Mouse (Mus musculus) midbrain, embryonic 14.5 days (tissue): Measurements from ENCODE around the gene Tnfrsf21. TPM values are rescaled to one million over a fixed set of nuclear protein-coding genes. Genes with fewer than 3 reads are reported as not detected.

Experiments used
- ATAC-seq: fragments of 200-750 bp; cut with Nextera tagmentation; 2 replicates; pipeline ENCODE4 v1.8.0; 2017; ENCODE audit warnings: moderate number of reproducible peaks, moderate library complexity; ENCODE audit not compliant: low FRiP score, low TSS enrichment
- DNase-seq: peaks from one replicate; pipeline ENCODE4 v3.0.0-alpha.2; 2015
- H3K27ac ChIP-seq: fragments of 300-500 bp; sonication (generic); replicated peaks from 2 replicates; pipeline ENCODE4 v1.5.1; 2014; ENCODE audit warnings: mild to moderate bottlenecking, low read depth, low read length, moderate library complexity
- H3K27me3 ChIP-seq: fragments of 300-500 bp; sonication (generic); 2 replicates; pipeline ENCODE4 v1.6.1; 2014; ENCODE audit warnings: low read length, control low read depth, mixed read lengths; ENCODE audit not compliant: control insufficient read depth, insufficient read depth
- H3K36me3 ChIP-seq: fragments of 300-500 bp; sonication (generic); 2 replicates; pipeline ENCODE4 v1.6.1; 2014; ENCODE audit warnings: low read length, control low read depth; ENCODE audit not compliant: control insufficient read depth, insufficient read depth
- H3K4me1 ChIP-seq: fragments of 300-500 bp; sonication (generic); 2 replicates; pipeline ENCODE4 v1.6.1; 2014; ENCODE audit warnings: mild to moderate bottlenecking, antibody characterized with exemption, low read length, control low read depth; ENCODE audit not compliant: control insufficient read depth, insufficient read depth
- H3K4me2 ChIP-seq: fragments of 300-500 bp; sonication (generic); 2 replicates; pipeline ENCODE4 v1.6.1; 2014; ENCODE audit warnings: mild to moderate bottlenecking, low read length, moderate library complexity
- H3K4me3 ChIP-seq: fragments of 300-500 bp; sonication (generic); replicated peaks from 2 replicates; pipeline ENCODE4 v1.5.1; 2014; ENCODE audit warnings: low read depth, low read length
- H3K9ac ChIP-seq: fragments of 300-500 bp; sonication (generic); replicated peaks from 2 replicates; pipeline ENCODE4 v1.6.1; 2014; ENCODE audit warnings: mild to moderate bottlenecking, low read length, moderate library complexity
- H3K9me3 ChIP-seq: fragments of 300-500 bp; sonication (generic); 2 replicates; pipeline ENCODE4 v1.6.1; 2016; ENCODE audit warnings: low read length, control low read depth, mixed read lengths; ENCODE audit not compliant: control insufficient read depth
- WGBS: fragments of 180-500 bp; shearing (Covaris S2); extraction: QIAGEN DNeasy Blood & Tissue Kit; methylation state at CpG from one replicate; pipeline ENCODE4 v1.1.7; 2014; 5-methylcytosine and 5-hydroxymethylcytosine counted together
- polyA plus RNA-seq: library from polyadenylated mRNA; unstranded; fragments of >200 nt; fragmentation: Nextera tagmentation; extraction: Ambion mirVana; gene quantifications from 2 replicates; pipeline ENCODE4 v1.2.1, GENCODE M21; 2014

The Tnfrsf21 gene
- polyA plus RNA-seq, 1 experiment from 2014 or later: 63.2 TPM

DNA sequence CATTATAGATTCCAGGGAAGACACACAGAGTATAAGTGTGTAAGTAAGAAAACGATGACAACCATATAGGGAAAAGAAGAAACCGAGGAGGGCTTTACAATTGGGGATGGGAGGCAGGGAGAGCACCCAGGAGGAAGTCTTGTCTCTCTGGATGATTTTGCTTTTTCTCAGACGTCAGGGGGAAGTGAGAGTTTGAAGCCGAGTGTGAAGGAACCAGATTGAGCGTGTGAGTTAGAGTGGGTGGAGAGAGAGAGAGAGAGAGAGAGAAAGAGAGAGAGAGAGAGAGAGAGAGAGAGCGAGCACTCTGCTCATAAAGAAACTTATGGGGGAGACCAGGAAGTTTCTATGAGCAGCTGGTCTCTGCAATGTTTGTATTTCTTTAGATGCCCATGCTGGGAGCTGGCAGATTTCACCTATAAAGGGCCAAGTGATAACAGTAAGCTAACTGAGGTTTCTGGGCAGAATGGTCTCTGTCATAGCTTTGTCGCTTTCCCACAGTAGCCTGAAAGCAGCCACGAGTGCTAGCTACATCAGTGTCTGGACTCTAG, 16.2 kb downstream of the Tnfrsf21 start:
- Histone ChIP-seq H3K27ac (no peak overlapping the region), H3K4me3 (no peak overlapping the region), H3K9ac (no peak overlapping the region), H3K36me3 (peaks cover 3% of the 10 kb centered on the region), H3K4me2 (no peak overlapping the region), H3K27me3 (no peaks in the 10 kb centered on the region), H3K4me1 (no peaks in the 10 kb centered on the region), H3K9me3 (no peaks in the 10 kb centered on the region)
- 93% methylated on average over 8 of the region's 8 CpGs for WGBS
- DNase-seq (no peak), ATAC-seq (no peak)

DNA sequence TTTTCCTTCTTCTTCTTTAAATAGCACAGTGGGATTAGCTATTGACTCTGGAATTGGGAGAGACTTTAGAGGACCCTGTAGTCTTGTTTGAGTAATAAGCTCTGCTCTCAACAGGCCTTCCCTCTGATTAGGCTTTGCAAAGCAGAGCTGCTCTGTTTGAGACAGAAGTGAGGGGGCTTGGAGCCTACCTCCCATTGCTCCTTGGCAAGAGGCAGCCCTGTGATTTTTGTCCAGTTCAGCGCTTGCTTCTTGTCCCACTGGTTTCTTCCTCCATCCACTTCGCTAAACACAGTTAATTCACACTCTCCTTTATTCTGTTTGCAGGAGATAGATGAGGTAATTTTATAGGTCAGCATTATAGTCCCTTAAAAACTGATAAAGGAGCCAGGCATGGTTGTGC, 19.0 kb downstream of the Tnfrsf21 start:
- WGBS: 90% methylated on average over 2 of the region's 2 CpGs
- ATAC-seq (no peak), DNase-seq (no peak)
- Histone ChIP-seq H3K9me3 (no peaks in the 10 kb centered on the region), H3K4me2 (no peak overlapping the region), H3K4me1 (no peaks in the 10 kb centered on the region), H3K27me3 (no peaks in the 10 kb centered on the region), H3K36me3 (peaks cover 31% of the 10 kb centered on the region), H3K9ac (no peak overlapping the region), H3K4me3 (no peak overlapping the region), H3K27ac (no peak overlapping the region)

DNA sequence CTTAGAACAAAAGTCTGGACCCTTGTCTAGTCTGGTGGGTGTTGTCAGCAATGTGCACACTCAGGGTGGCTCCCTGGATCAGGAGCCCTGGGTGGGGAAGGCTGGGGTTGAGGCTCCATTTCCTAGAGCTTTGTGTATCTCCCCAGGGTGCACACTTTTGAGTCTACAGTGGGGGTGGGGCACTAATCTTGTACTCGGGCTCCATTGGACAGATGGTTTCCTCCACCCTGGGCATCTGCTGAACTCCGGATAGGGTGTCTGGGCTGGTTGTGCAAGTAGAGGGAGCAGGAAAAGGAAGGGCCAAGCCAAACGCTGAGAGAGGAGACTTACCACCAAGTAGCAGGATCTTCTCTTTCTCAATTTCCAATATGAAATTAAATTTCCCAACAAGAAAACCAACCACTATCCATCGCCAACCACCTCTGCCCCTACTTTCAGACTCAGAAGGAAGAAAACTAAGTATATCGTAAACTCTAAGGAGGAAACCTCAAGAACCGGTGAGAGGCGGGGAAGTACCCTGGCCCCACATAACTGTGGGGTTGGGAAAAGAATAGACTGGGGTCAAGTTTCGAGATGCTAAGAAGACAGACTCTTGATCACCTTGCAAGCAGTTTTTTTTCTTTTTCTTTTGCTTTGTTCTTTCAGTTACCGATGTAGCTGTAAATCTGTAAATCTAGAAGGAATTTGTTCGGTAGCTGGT, 19.9 kb downstream of the Tnfrsf21 start:
- Histone ChIP-seq H3K27ac (no peak overlapping the region), H3K9ac (no peak overlapping the region), H3K4me3 (no peak overlapping the region), H3K27me3 (no peaks in the 10 kb centered on the region), H3K4me2 (no peak overlapping the region), H3K36me3 (peaks cover 35% of the 10 kb centered on the region), H3K4me1 (no peaks in the 10 kb centered on the region), H3K9me3 (no peaks in the 10 kb centered on the region)
- peak; percentile 4 for DNase-seq
- 89% methylated on average over 10 of the region's 10 CpGs for WGBS
- no peak for ATAC-seq

DNA sequence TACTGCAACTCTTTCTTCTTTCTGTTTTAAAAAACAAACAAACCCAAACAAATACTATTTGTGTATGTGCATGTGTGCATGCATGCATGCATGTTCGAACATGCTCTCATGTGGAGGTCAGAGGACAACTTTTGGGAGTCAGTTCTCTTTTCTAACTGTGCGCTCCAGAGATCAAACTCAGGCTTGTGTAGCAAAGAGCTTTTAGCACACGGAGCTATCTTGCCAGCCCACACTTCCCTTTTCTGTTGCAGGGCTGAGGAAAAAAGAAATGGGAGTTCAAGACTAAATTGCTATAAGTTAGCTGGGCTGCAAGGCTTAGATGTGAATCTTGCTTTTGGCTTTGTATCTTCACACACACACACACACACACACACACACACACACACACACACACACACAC, 24.2 kb downstream of the Tnfrsf21 start:
- no peak overlapping the region for H3K27ac ChIP-seq
- H3K9ac ChIP-seq: no peak overlapping the region
- ATAC-seq (no peak), DNase-seq (no peak)
- H3K27me3 ChIP-seq: no peaks in the 10 kb centered on the region
- H3K4me1 ChIP-seq: no peaks in the 10 kb centered on the region
- no peak overlapping the region for H3K4me3 ChIP-seq
- H3K9me3 ChIP-seq: no peaks in the 10 kb centered on the region
- H3K4me2 ChIP-seq: no peak overlapping the region
- WGBS: 86% methylated on average over 3 of the region's 3 CpGs
- peaks cover 61% of the 10 kb centered on the region for H3K36me3 ChIP-seq

DNA sequence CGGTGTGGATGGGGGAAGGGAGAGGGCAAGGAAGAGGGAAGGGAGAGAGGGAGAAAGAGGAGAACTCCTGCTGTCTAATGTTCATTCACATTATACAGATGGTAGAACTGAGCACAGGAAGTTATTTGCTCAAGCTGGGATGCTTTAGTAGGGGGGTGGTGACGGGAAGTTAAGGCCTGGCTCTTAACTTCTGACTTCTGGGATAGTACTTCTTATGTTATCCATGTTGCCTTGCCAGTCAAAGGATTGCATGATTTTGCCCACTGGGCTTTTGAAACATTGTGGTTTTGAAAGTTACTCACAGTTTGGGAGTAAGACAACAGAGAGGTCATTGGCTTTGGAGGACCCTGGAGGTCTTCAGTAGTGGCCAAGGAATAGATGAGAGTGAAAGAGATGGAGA, 34.3 kb downstream of the Tnfrsf21 start:
- H3K9ac ChIP-seq: no peak overlapping the region
- 0 out of 2 replicates have a peak, but pooled peaks cover 2% of the 10 kb centered on the region for H3K36me3 ChIP-seq
- no peak overlapping the region for H3K4me3 ChIP-seq
- H3K27me3 ChIP-seq: no peaks in the 10 kb centered on the region
- ATAC-seq (no peak), DNase-seq (no peak)
- no peak overlapping the region for H3K4me2 ChIP-seq
- no peak overlapping the region for H3K27ac ChIP-seq
- H3K9me3 ChIP-seq: no peaks in the 10 kb centered on the region
- H3K4me1 ChIP-seq: no peaks in the 10 kb centered on the region
- WGBS: 93% methylated on average over 2 of the region's 2 CpGs

DNA sequence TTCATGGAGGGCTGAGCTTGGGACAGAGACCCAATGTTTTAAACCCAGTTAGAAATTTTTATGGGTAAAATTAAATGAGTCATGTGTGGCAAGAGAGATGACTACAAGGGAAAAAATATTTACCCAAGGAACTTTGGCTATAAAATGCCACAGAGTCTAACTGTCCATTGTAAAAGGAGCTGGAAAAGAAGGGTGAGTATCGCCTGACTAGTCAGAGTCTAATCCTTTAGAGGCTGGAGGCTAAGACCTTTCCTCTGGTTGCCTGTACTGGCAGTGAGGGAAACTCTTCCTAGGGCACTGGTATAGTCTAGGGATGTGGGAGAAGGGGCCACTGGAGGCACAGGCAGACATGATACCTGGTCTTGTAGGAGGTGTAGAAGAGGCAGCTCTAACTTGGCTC, 36.4 kb downstream of the Tnfrsf21 start:
- H3K36me3 ChIP-seq: 0 out of 2 replicates have a peak, but pooled peaks cover 2% of the 10 kb centered on the region
- H3K9ac ChIP-seq: no peak overlapping the region
- no peaks in the 10 kb centered on the region for H3K4me1 ChIP-seq
- H3K27me3 ChIP-seq: no peaks in the 10 kb centered on the region
- no peak for DNase-seq
- no peaks in the 10 kb centered on the region for H3K9me3 ChIP-seq
- ATAC-seq: no peak
- H3K4me2 ChIP-seq: no peak overlapping the region
- 89% methylated on average over 1 of the region's 1 CpGs for WGBS
- H3K27ac ChIP-seq: no peak overlapping the region
- H3K4me3 ChIP-seq: no peak overlapping the region

DNA sequence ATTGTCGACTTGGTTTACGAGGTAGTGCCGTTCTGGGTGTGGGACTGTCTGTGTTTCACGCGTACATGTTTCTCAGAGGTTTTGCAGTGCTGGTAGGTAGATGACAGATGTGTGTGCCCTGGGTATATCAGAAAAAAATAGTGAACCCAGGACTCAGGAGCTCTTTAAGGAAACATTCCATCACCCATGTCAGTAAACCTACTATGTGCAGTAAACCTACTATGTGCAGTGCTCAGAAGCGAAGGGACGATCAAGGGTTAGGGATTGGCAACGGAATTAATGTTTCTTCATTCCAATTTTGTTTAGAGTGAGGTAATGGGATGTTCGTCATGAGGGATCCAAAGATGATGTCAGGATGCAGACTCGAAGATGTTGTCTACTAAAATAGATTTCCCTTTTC, 37.6 kb downstream of the Tnfrsf21 start:
- Histone ChIP-seq H3K9me3 (no peaks in the 10 kb centered on the region), H3K27me3 (no peaks in the 10 kb centered on the region), H3K9ac (no peak overlapping the region), H3K4me3 (no peak overlapping the region), H3K36me3 (0 out of 2 replicates have a peak, but pooled peaks cover 2% of the 10 kb centered on the region), H3K4me1 (no peaks in the 10 kb centered on the region), H3K4me2 (no peak overlapping the region), H3K27ac (no peak overlapping the region)
- DNase-seq: no peak
- no peak for ATAC-seq
- 95% methylated on average over 10 of the region's 10 CpGs for WGBS

DNA sequence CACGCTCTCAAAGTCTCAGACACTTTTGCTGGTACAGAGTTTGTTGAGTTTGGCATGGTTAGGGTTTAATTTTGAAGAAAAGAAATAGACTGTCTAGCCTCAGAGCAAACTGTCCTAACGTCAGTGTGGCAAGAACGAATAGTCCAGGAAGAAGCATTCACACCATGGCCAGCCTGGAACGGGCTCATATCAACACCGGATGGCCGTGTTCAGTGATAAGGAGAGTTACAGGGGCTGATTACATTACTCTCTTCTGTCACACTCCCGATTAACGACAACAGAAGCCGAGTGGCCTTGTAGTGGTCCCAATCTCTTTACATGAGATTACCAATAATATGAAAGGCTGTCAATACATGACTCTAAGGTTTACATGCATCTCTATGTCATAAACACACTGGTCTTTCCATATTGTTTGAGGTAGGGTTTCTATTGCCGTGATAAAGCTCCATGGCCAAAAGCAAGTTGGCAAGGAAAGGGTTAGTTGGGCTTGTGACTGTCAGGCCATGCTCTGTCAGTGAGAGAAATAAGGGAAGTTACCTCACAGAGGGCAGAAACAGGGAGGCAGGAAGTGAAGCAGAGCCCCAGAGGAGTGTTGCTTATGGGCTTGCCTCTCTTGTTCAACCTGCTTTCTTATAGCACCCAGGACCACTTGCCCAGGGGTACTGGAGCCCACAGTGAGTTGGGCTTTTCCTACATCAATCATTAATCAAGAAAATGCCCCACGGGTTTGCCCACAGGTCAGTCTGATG, 42.1 kb downstream of the Tnfrsf21 start:
- Histone ChIP-seq H3K27ac (no peak overlapping the region), H3K4me1 (no peaks in the 10 kb centered on the region), H3K4me2 (no peak overlapping the region), H3K27me3 (no peaks in the 10 kb centered on the region), H3K9ac (no peak overlapping the region), H3K4me3 (no peak overlapping the region), H3K9me3 (no peaks in the 10 kb centered on the region), H3K36me3 (0 out of 2 replicates have a peak, but pooled peaks cover 2% of the 10 kb centered on the region)
- WGBS: 94% methylated on average over 11 of the region's 11 CpGs
- no peak for DNase-seq
- no peak for ATAC-seq
